Mouse (Mus musculus): Measurements from ENCODE around the gene Ifit3.
"Not testable (repeated sequence)": the region's sequence is repeated elsewhere in the genome, so short reads cannot be mapped to it uniquely, and the experiment has no call there.

The Ifit3 gene

DNA sequence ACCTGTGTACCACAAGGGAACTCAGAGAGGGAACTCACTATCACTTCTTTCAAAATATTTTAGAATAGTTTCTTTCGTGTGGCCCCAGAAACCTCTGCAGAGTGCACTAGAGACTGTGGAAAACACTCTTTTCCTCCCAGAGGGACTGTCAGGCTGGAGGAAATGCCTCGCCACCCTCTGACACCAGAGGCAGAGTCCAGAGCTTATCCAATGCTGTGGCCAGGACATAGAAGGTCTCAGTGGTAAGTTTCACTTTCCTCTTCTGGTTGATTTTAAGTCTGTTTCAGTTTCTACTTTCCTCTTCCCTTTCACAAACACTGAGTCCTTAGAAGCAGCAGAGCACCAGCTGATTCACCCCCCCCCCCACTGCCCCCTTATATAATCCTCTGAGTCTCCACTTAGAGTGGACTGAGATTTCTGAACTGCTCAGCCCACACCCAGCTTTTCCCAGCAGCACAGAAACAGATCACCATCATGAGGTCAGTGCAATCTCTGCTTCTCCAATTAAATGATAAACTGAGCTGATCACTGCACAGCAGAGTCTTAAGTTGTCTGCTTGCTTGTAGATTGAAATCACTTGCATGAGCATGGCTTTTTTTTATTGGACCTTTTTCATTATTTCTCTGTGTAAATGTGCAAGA is at the start of gene Ifit3:
TSS of gene Ifit3 (plus strand) at position 406 of the 641 bp plus-strand sequence.
- peak in 1 of 2 experiments; percentile 49 for DNase-seq

DNA sequence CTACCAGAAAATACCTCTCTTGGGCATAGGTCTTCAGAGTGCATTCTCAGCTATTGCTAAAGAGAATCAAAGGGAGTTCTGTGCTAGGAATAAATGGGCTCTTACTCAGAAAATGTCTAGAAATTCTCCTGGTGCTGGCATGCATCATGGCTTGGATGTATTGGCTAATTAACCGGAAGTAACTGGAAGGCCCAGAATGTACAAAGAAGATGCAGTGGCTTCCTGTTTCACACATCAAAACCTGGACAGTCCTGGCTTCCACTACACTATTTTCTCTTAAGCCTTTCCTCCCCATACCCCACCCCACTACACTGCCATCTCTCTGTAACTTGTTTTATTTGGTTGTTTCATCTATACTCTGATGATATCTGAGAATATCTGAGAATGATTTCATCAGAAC is 43.9 kb upstream of the Ifit3 start:
- DNase-seq, result no peak

DNA sequence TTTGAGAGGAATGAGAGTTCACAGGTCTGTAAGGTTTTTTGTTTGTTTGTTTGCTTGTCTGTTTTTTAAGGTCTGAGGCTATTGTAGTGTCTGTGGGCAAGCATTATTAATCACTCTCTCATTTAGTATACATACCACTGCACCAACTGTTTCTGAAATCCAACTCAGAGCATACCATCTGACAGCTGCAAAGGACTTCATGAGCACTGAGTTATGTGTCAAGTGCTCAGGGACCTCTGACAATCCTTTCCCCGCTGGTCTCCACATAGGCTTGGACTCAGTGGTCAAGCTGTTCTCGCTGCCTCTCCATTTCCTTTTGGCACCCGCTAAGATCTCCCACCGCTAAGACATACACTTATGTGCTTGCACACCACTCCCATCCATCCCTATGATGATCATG is 37.1 kb upstream of the Ifit3 start:
- DNase-seq, result no peak

GRCm38 (mm10) chr19:34547976-34548375 is 35.4 kb upstream of the Ifit3 start:
- peak; percentile 78 to 88 for DNase-seq

DNA sequence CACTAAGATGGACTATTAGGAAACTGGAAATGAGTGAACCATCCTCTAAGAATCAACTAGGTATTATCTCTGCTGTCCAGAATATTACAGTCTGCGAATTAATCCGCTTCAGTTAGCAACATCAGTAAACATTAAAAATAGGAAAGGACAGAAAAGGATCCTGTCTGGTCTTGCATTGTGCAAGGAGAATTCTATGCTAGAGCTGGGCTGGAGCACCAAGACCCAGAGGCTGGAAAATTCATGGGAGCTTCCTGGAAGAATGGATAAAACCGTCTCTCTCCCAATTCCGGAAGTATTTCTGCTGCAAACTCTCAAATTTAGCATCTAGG is 33.2 kb upstream of the Ifit3 start:
- DNase-seq, result no peak

- DNase-seq, result peak; percentile 77 to 78
Measured at GRCm38 (mm10) chr19:34550534-34551223, 32.7 kb upstream of the Ifit3 start, which contains the start of gene Ifit2. Ifit2 (plus strand) TSS chr19:34550694.

- peak in 1 of 2 experiments; percentile 24 for DNase-seq
Measured at GRCm38 (mm10) chr19:34551981-34552380, 31.4 kb upstream of the Ifit3 start.

DNA sequence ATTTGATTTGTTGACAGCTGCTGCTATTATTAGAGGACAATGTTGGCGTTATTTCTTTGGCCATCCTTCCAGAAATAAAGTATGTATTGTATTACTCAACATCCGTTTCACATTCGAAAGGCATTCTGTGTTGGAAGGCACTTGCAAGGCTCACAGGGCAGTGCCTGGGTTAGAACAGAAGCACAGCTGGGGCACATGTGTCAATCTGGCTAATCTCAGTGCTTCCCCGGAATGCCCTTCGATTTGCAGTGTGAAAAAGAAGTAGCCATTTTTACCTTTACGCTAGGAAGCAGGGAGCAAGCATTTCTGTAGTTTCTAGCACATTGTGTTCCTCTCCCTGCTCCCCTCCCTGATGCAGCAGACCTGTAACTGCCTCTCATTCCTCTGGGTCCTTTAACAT is 30.3 kb upstream of the Ifit3 start:
- peak; percentile 22 to 62 for DNase-seq

GRCm38 (mm10) chr19:34553522-34553921 is 29.8 kb upstream of the Ifit3 start:
- no peak for DNase-seq

DNA sequence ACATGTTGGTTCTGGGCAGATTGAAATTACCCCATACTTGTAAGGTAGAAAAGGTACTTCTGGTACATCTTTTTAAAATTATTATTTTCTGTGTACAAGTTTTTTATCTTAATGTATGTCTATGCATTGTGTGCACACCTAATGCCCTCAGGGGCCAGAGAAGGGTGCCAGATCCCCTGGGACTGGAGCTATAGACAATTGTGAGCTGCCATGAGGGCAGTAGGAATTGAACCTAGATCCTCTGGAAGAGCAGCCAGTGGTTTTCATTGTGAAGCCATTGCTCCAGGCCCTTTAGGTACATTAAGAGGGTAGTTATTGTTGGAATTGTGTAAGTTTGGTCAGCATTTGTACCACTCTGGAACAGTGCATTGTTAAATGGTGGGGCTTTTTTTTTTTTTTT is 29.3 kb upstream of the Ifit3 start:
- no peak for DNase-seq

DNA sequence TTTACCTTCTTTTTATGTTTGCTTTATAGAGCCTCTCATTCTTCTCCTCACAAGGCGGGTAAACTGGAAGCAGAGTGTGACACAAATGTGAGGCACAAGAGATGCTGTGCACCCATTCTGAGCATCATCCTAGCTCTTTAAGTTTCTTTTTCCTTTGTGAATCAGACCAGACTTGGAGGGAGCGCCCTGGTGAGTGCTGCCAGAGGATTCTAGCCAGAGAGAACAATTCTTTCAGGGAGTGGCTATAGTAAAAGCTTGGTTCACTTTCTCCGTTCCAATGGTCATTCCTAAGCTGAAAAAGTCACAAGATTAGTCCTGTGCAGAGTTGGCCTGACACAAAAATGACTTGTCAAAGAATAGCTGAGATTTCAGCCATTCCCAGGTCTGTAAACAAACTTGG is 26.7 kb upstream of the Ifit3 start:
- no peak for DNase-seq

DNA sequence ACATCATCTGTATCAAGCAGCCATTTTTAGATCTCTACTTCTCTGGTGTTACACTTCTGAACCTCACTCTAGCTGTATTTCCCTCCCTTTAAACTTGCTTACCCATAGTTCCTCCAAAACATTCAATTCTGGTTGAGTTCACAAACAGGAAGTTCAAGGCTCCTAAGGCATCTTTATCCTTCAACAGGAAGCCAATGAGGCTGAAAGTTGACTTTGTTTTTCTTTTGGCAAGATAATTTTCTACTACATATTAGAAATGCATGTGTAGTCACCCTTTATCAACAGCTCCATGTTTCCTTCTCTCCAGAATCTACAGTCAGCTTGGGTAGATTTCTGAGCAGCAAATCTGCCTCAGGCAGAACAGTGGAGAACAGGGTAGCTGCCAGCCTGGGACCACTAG is 20.8 kb upstream of the Ifit3 start:
- no peak for DNase-seq

GRCm38 (mm10) chr19:34566178-34566784 is 17.1 kb upstream of the Ifit3 start:
- DNase-seq, result no peak

DNA sequence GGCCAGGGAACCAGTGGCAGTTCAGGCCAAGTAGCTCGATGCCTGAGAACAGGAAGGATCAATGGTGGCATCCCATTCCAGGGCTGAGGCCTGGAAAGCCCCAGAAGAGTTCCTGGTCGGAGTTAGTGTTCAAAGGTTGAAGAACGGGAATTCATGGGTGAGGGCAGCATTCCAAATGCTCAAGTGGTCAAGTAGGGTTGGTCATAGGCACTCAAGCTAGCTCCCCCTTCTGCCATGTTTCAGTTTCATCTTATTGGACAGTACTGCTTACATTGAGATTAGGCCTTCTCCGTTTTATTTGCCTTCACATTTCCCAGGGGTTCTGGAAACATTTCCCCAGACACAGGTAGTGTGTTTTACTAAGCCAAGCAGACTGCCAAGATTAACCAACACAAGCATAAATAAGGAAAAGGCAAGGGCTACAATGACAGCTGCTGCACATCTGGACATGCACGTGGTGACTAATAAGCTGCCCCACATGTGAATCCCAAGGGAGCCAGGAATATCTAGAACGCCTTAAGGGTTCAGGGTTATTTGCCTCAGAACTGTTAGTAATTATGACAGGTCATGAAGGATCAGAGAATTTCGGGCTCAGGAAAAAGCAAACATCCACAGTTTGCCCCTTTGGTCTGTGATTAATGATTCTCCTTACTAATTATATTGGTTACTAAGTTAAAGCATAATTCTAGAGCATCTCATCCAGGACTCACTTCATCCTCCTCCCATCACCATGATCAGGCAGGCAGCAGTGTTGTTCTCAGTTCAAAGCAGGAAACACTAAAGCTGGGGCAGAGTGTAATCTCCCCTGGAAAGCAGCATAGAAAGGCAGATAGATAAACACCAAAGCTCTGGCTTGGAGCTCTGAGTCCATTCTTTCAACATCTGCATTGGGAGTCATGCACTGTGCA is 14.1 kb upstream of the Ifit3 start:
- DNase-seq, result peak; percentile 27 to 42

DNA sequence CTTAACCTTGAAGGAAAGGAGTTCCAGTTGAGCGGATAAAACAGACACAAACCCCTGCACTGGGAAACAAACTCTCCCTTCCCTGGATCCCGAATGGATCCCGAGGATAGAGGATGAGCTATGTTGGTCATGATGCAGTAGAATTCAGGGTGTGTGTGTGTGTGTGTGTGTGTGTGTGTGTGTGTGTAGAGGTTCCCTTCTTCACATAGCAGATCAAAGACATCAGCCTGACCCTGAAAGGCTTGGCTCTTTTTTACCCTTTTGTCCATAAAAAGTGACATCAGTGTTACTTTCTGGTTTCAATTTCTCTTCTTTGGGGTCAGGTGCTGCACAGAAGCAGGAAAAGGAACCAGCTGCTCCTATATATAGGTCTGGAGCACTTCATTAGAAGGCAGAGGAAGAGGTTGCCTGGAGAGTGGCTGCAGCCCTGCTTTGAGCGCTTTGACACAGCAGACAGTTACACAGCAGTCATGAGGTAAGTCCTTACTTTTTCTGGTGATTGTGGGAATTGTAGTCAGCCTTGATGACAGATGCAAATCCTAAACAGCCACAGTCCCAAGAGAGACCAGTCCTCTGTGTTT is 13.3 kb upstream of the Ifit3 start:
- DNase-seq, result no peak

DNA sequence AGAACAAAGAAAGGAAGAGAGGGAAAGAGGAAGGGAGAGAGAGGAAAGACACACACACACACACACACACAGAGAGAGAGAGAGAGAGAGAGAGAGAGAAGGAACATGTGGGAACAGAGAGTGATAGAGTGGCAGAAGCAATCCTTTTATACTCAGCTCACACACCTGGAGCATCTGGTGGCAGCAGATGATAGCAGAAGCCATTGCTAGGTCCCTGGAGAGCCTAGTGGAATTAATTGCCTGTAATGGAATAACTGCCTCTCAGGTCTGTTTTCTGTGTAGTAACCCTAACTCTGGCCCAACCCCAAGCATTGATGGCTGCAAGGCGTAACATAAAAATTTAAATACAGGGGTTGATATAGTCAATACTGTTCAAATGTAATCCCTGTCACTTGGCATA is 12.3 kb upstream of the Ifit3 start:
- no peak for DNase-seq

- no peak for DNase-seq
Measured at GRCm38 (mm10) chr19:34573650-34574049, 9.7 kb upstream of the Ifit3 start.

- peak in 1 of 2 experiments; percentile 50 for DNase-seq
Measured at GRCm38 (mm10) chr19:34577121-34577520, 6.2 kb upstream of the Ifit3 start.

DNA sequence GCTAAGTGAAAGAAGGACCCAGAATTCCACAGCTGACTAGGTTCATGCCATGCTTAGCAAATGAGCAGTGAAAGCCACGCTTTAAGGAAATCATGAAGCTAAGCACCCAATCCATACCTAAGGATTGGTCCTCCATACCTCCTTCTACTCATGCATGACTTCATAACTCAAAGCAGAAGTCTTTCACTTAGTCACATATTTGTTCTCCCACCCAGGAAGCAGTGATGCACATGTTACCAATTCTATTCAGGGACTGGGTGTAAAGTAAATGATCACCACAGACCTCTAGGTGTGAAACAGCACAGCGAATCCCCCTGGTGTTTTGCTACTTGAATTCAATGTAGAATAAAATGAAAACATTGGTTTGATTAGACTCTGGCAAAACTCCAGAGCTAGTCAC is 635 bp upstream of the Ifit3 start:
- not testable (repeated sequence) for DNase-seq

GRCm38 (mm10) chr19:34585740-34586458 is 2.6 kb downstream of the Ifit3 start:
- DNase-seq, result not testable (repeated sequence)

- DNase-seq, result peak in 1 of 2 experiments; percentile 30
Measured at GRCm38 (mm10) chr19:34587898-34588692, 4.8 kb downstream of the Ifit3 start.
